Mouse (Mus musculus) heart, embryonic 16.5 days (tissue): ENCODE measurements at regions not wholly inside any gene's neighbourhood (a gene's known extent, or its start where the extent isn't known, plus 50 kb on each side); places are given as distances from the start of the nearest gene placed in this dataset.

Experiments used
- ATAC-seq: fragments of 200-750 bp; cut with Nextera tagmentation; replicated peaks from 2 replicates; pipeline ENCODE4 v1.8.0; 2017; ENCODE audit warnings: moderate number of reproducible peaks; ENCODE audit not compliant: insufficient read depth, low FRiP score; ENCODE audit errors: extremely low read depth
- H3K27ac ChIP-seq: fragments of 300-500 bp; sonication (generic); 2 replicates; pipeline ENCODE4 v1.5.1; 2014; ENCODE audit warnings: mild to moderate bottlenecking, low read length, control low read depth, moderate library complexity
- H3K27me3 ChIP-seq: fragments of 300-500 bp; sonication (generic); 2 replicates; pipeline ENCODE4 v1.6.1; 2014; ENCODE audit warnings: low read length, mixed read lengths; ENCODE audit not compliant: control insufficient read depth, insufficient read depth
- H3K36me3 ChIP-seq: fragments of 300-500 bp; sonication (generic); 2 replicates; pipeline ENCODE4 v1.6.1; 2014; ENCODE audit not compliant: control insufficient read depth, insufficient read depth
- H3K4me1 ChIP-seq: fragments of 300-500 bp; sonication (generic); 2 replicates; pipeline ENCODE4 v1.6.1; 2014; ENCODE audit warnings: low read length, mixed read lengths; ENCODE audit not compliant: control insufficient read depth, insufficient read depth
- H3K4me2 ChIP-seq: fragments of 300-500 bp; sonication (generic); 2 replicates; pipeline ENCODE4 v1.6.1; 2014; ENCODE audit warnings: low read depth, mild to moderate bottlenecking, control low read depth, low read length
- H3K4me3 ChIP-seq: fragments of 300-500 bp; sonication (generic); 2 replicates; pipeline ENCODE4 v1.5.1; 2014; ENCODE audit warnings: mild to moderate bottlenecking, control low read depth, low read length
- H3K9ac ChIP-seq: fragments of 300-500 bp; sonication (generic); 2 replicates; pipeline ENCODE4 v1.6.1; 2014; ENCODE audit warnings: low read length, control low read depth
- H3K9me3 ChIP-seq: fragments of 300-500 bp; sonication (generic); replicated peaks from 2 replicates; pipeline ENCODE4 v1.6.1; 2016; ENCODE audit warnings: low read length; ENCODE audit not compliant: control insufficient read depth
- WGBS: fragments of 180-500 bp; shearing (Covaris S2); extraction: QIAGEN DNeasy Blood & Tissue Kit; methylation state at CpG from one replicate; pipeline ENCODE4 v1.1.7; 2014; 5-methylcytosine and 5-hydroxymethylcytosine counted together

- no peak overlapping the region for H3K9ac ChIP-seq
- no peak for ATAC-seq
- H3K4me1 ChIP-seq = no peaks in the 10 kb centered on the region
- WGBS = 65% methylated on average over 6 of the region's 6 CpGs
- no peak overlapping the region for H3K4me2 ChIP-seq
- no peak overlapping the region for H3K4me3 ChIP-seq
- no peaks in the 10 kb centered on the region for H3K36me3 ChIP-seq
- peaks cover 3% of the 10 kb centered on the region; the same call in 1 of the 2 replicates for H3K9me3 ChIP-seq
- no peak overlapping the region for H3K27ac ChIP-seq
- no peaks in the 10 kb centered on the region for H3K27me3 ChIP-seq
Measured at GRCm38 (mm10) chr17:81797827-81798376, 59.7 kb upstream of the Slc8a1 start.

DNA sequence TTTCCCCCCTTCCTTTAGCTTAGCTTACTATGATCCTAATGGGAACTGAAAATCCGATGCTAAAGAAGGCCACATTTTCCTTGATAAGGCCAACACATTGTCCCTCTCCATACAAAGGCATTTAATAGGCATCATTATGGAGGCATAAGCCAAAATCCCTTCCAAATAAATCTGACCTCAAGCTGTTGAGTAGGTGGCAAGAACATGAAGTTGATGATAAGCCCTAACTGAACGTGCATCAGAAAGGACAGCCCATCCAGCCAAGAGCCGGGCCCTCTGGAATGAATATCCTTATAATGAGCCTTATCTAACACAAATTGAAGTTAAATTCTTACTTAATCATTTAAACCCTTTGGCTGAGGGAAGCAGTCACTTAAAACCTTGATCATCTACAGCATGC lies 50.6 kb upstream of the Slc8a1 start:
- H3K9ac ChIP-seq = no peak overlapping the region
- peak; percentile 41 for ATAC-seq
- H3K27me3 ChIP-seq = no peaks in the 10 kb centered on the region
- H3K9me3 ChIP-seq = no peaks in the 10 kb centered on the region
- H3K27ac ChIP-seq = no peak overlapping the region
- H3K4me2 ChIP-seq = no peak overlapping the region
- H3K36me3 ChIP-seq = no peaks in the 10 kb centered on the region
- 35% methylated on average over 3 of the region's 3 CpGs for WGBS
- peaks cover 6% of the 10 kb centered on the region; the same call in 1 of the 2 replicates for H3K4me1 ChIP-seq
- no peak overlapping the region for H3K4me3 ChIP-seq
